Mouse (Mus musculus): Measurements from ENCODE around the gene Dcdc2a. TPM values are rescaled to one million over a fixed set of nuclear protein-coding genes. Genes with fewer than 3 reads are reported as not detected.

The Dcdc2a gene
- polyA plus RNA-seq, 1 experiment from 2014 or later = 0.70 TPM

DNA sequence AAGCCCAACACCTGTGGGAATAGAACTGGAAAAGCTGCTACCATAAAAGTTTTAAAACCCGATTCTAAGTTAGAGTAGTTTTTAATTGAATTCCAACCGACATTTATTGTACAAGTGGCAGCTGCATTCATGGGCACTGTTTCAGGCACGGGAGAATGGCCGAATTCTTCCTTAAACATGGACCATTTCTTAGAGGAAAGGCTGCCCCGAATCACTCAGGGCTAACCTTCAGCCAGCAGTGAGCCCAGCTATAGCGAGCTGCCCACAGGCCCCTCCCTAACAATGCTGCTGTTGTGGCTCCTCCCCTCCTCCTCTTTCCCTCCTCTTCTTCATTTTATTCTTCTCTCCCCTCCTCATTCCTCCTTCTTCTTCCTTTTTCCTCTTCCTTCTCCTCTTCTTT, 44.8 kb downstream of the Dcdc2a start:
- H3K9ac ChIP-seq (ENCODE audit: low read length) = no peak overlapping the region
- WGBS = 72% methylated on average over 6 of the region's 6 CpGs
- no peaks in the 10 kb centered on the region for H3K27me3 ChIP-seq (replicated peaks; ENCODE audit: control insufficient read depth, insufficient read depth, low read length)
- H3K4me3 ChIP-seq (ENCODE audit: low read depth, low read length) = no peak overlapping the region
- DNase-seq (ENCODE audit: low spot score) (no peak), ATAC-seq (replicated peaks; ENCODE audit: low FRiP score, low TSS enrichment, low read depth) (no peak)
- no peaks in the 10 kb centered on the region for H3K9me3 ChIP-seq (ENCODE audit: control insufficient read depth, low read length)
- no peak overlapping the region for H3K4me2 ChIP-seq (ENCODE audit: low read length)
- H3K36me3 ChIP-seq (ENCODE audit: control insufficient read depth, insufficient read depth, low read length) = no peaks in the 10 kb centered on the region
- H3K4me1 ChIP-seq (replicated peaks; ENCODE audit: control insufficient read depth, insufficient read depth, low read length) = 0 out of 2 replicates have a peak, but pooled peaks cover 2% of the 10 kb centered on the region
- no peak overlapping the region for H3K27ac ChIP-seq (ENCODE audit: low read depth)

DNA sequence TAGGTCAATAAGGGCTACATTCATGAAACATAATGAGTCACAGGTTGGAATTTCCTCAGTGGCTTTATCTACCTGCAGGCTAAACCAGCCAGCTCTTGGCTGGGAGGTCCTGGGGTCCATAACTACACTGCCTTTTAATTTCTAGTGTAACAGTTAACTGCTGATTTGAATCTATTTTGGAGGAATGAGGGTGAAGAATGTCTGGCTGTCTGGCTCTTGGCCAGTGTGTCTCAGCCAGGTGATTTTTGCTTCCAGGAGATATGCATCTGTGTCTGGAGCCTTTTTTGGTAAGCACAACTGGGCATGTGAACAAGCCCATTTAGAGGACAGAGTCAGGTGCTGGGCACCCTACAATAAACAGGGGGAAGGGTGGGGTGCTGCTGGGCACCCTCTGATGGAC, 49.9 kb downstream of the Dcdc2a start:
- DNase-seq (ENCODE audit: low spot score) = no peak
- no peaks in the 10 kb centered on the region for H3K27me3 ChIP-seq (replicated peaks; ENCODE audit: control insufficient read depth, insufficient read depth, low read length)
- no peak overlapping the region for H3K4me2 ChIP-seq (ENCODE audit: low read length)
- no peak overlapping the region for H3K9ac ChIP-seq (ENCODE audit: low read length)
- H3K27ac ChIP-seq (ENCODE audit: low read depth) = no peak overlapping the region
- H3K36me3 ChIP-seq (ENCODE audit: control insufficient read depth, insufficient read depth, low read length) = no peaks in the 10 kb centered on the region
- no peak for ATAC-seq (replicated peaks; ENCODE audit: low FRiP score, low TSS enrichment, low read depth)
- H3K4me3 ChIP-seq (ENCODE audit: low read depth, low read length) = no peak overlapping the region
- H3K9me3 ChIP-seq (ENCODE audit: control insufficient read depth, low read length) = no peaks in the 10 kb centered on the region
- no peaks in the 10 kb centered on the region for H3K4me1 ChIP-seq (replicated peaks; ENCODE audit: control insufficient read depth, insufficient read depth, low read length)

DNA sequence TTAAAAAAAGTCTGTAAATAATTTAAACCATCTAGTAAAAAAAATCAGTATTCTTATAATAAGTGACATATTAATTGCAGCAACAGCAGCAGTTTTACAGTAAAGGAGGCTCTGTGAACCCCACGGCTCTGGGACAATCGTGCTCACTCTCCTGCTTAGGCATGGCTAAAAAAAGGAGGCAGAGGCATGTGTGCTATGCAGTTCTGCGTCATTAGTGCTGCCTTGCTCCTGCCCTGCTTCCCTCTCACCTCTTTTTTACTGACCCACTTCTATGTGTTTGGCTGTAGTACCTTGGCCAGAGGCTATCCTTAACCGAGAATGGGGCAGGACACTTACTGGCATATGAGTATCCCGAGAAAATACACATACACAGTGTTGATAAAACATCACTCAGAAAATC, 50.9 kb downstream of the Dcdc2a start:
- no peaks in the 10 kb centered on the region for H3K27me3 ChIP-seq (replicated peaks; ENCODE audit: control insufficient read depth, insufficient read depth, low read length)
- H3K4me3 ChIP-seq (ENCODE audit: low read depth, low read length) = no peak overlapping the region
- H3K4me2 ChIP-seq (ENCODE audit: low read length) = no peak overlapping the region
- DNase-seq (ENCODE audit: low spot score) (no peak), ATAC-seq (replicated peaks; ENCODE audit: low FRiP score, low TSS enrichment, low read depth) (no peak)
- no peak overlapping the region for H3K27ac ChIP-seq (ENCODE audit: low read depth)
- no peak overlapping the region for H3K9ac ChIP-seq (ENCODE audit: low read length)
- H3K36me3 ChIP-seq (ENCODE audit: control insufficient read depth, insufficient read depth, low read length) = no peaks in the 10 kb centered on the region
- H3K4me1 ChIP-seq (replicated peaks; ENCODE audit: control insufficient read depth, insufficient read depth, low read length) = no peaks in the 10 kb centered on the region
- H3K9me3 ChIP-seq (ENCODE audit: control insufficient read depth, low read length) = no peaks in the 10 kb centered on the region
- WGBS = 78% methylated on average over 5 of the region's 5 CpGs

DNA sequence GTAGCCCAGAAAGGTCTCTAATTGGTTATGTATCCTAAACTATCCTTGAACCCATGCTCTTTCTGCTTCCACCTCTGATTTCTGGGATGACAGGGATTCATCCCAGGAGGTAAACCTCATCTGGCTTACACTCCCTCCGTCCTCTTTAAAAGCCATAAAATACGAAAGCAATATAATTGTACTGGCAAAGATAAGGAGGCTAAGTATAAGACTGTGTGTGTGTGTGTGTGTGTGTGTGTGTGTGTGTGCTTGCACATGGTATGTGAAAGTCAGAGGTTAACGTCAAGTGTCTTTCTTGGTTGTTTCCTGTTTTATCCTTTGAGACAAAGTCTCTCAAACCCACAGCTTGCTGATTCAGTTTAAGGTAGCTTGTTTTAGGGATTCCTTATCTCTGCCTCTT, 52.5 kb downstream of the Dcdc2a start:
- H3K4me2 ChIP-seq (ENCODE audit: low read length) = no peak overlapping the region
- no peaks in the 10 kb centered on the region for H3K9me3 ChIP-seq (ENCODE audit: control insufficient read depth, low read length)
- no peaks in the 10 kb centered on the region for H3K27me3 ChIP-seq (replicated peaks; ENCODE audit: control insufficient read depth, insufficient read depth, low read length)
- no peak overlapping the region for H3K9ac ChIP-seq (ENCODE audit: low read length)
- H3K36me3 ChIP-seq (ENCODE audit: control insufficient read depth, insufficient read depth, low read length) = no peaks in the 10 kb centered on the region
- WGBS = 50% methylated on average over 3 of the region's 3 CpGs
- H3K4me3 ChIP-seq (ENCODE audit: low read depth, low read length) = no peak overlapping the region
- H3K27ac ChIP-seq (ENCODE audit: low read depth) = no peak overlapping the region
- H3K4me1 ChIP-seq (replicated peaks; ENCODE audit: control insufficient read depth, insufficient read depth, low read length) = no peaks in the 10 kb centered on the region
- DNase-seq (ENCODE audit: low spot score) (no peak), ATAC-seq (replicated peaks; ENCODE audit: low FRiP score, low TSS enrichment, low read depth) (no peak)

DNA sequence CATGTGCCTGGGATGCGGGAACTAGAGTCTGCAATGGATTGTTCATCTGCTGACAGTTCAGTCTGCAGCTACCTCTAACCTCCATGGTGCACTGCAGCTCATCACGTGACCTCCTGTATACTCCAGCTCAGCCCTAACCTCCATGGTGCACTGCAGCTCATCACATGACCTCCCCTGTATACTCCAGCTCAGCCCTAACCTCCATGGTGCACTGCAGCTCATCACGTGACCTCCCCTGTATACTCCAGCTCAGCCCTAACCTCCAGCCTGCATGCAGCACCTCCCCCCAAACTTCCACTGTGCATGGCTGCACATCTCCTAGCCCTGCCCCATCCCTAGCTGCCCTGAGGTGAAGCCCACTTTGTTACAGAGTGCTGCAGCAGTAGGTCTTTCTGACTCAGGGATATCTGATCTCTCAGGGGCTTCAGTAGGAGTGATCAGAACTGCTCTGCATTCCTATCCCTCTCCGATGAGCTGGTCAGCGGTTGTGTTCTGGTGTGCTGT, 54.8 kb downstream of the Dcdc2a start:
- Histone ChIP-seq H3K9me3 (ENCODE audit: control insufficient read depth, low read length) (no peaks in the 10 kb centered on the region), H3K36me3 (ENCODE audit: control insufficient read depth, insufficient read depth, low read length) (no peaks in the 10 kb centered on the region), H3K4me2 (ENCODE audit: low read length) (no peak overlapping the region), H3K27ac (ENCODE audit: low read depth) (no peak overlapping the region), H3K4me1 (replicated peaks; ENCODE audit: control insufficient read depth, insufficient read depth, low read length) (no peaks in the 10 kb centered on the region), H3K4me3 (ENCODE audit: low read depth, low read length) (no peak overlapping the region), H3K9ac (ENCODE audit: low read length) (no peak overlapping the region), H3K27me3 (replicated peaks; ENCODE audit: control insufficient read depth, insufficient read depth, low read length) (no peaks in the 10 kb centered on the region)
- 79% methylated on average over 5 of the region's 5 CpGs for WGBS
- no peak for DNase-seq (ENCODE audit: low spot score)
- no peak for ATAC-seq (replicated peaks; ENCODE audit: low FRiP score, low TSS enrichment, low read depth)

DNA sequence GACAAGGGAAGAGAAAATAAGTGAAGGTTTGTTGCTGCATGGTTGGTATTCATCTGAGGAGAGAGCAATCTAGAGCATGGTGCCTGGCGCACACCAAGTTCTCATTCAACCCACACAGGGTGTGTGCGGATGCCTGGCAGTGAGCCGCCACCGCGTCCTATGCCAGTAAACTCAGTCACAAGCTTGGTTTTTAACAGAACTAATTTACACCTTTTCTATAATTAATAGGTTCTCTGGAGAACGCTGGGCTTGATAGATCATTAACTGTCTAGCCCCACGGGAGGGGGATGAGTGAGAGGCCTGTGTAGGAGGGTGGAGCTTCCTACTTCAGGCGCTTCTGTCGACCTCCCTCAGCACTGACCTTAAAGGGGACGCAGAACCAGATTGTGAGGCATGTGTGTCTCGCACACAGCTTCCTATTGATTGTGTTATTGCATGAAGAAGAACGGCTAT, 59.7 kb downstream of the Dcdc2a start:
- peak overlapping the region; percentile 43 for H3K4me3 ChIP-seq (ENCODE audit: low read depth, low read length)
- peaks cover 2% of the 10 kb centered on the region; the same call in 1 of the 2 replicates for H3K4me1 ChIP-seq (replicated peaks; ENCODE audit: control insufficient read depth, insufficient read depth, low read length)
- 30% methylated on average over 12 of the region's 12 CpGs for WGBS
- peak overlapping the region; percentile 82 for H3K4me2 ChIP-seq (ENCODE audit: low read length)
- peak; percentile 83 for ATAC-seq (replicated peaks; ENCODE audit: low FRiP score, low TSS enrichment, low read depth)
- no peaks in the 10 kb centered on the region for H3K27me3 ChIP-seq (replicated peaks; ENCODE audit: control insufficient read depth, insufficient read depth, low read length)
- H3K9me3 ChIP-seq (ENCODE audit: control insufficient read depth, low read length) = no peaks in the 10 kb centered on the region
- DNase-seq (ENCODE audit: low spot score) = peak; percentile 65
- H3K9ac ChIP-seq (ENCODE audit: low read length) = peak overlapping the region; percentile 27; the same call in 1 of the 2 replicates
- no peak overlapping the region for H3K27ac ChIP-seq (ENCODE audit: low read depth)
- H3K36me3 ChIP-seq (ENCODE audit: control insufficient read depth, insufficient read depth, low read length) = no peaks in the 10 kb centered on the region

DNA sequence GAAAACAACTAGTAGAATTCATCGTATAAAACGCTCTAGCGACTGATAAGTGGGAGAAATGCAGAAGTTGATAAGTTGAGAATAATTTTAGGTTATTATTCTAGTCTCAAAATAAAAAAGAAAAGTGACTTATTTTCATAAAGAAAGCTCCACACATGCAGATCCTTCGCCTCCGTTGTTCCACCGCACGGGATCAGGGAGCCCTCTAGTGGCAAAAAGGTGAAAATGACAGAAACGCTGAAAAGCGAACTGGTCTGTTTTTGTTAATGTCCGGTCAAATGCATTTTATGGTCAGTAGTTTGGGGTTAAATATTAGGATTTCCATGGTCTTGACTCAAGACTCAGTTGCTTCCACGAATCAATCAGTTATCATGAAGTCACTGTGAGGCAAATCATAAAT, 60.2 kb downstream of the Dcdc2a start:
- ATAC-seq (replicated peaks; ENCODE audit: low FRiP score, low TSS enrichment, low read depth) = peak; percentile 54; the same call in 1 of the 2 replicates
- no peaks in the 10 kb centered on the region for H3K27me3 ChIP-seq (replicated peaks; ENCODE audit: control insufficient read depth, insufficient read depth, low read length)
- no peak overlapping the region for H3K27ac ChIP-seq (ENCODE audit: low read depth)
- H3K4me1 ChIP-seq (replicated peaks; ENCODE audit: control insufficient read depth, insufficient read depth, low read length) = peaks cover 2% of the 10 kb centered on the region; the same call in 1 of the 2 replicates
- no peaks in the 10 kb centered on the region for H3K9me3 ChIP-seq (ENCODE audit: control insufficient read depth, low read length)
- H3K36me3 ChIP-seq (ENCODE audit: control insufficient read depth, insufficient read depth, low read length) = no peaks in the 10 kb centered on the region
- peak overlapping the region; percentile 27; the same call in 1 of the 2 replicates for H3K9ac ChIP-seq (ENCODE audit: low read length)
- WGBS = 4% methylated on average over 11 of the region's 11 CpGs
- peak; percentile 59 for DNase-seq (ENCODE audit: low spot score)
- peak overlapping the region; percentile 82 for H3K4me2 ChIP-seq (ENCODE audit: low read length)
- H3K4me3 ChIP-seq (ENCODE audit: low read depth, low read length) = peak overlapping the region; percentile 43

DNA sequence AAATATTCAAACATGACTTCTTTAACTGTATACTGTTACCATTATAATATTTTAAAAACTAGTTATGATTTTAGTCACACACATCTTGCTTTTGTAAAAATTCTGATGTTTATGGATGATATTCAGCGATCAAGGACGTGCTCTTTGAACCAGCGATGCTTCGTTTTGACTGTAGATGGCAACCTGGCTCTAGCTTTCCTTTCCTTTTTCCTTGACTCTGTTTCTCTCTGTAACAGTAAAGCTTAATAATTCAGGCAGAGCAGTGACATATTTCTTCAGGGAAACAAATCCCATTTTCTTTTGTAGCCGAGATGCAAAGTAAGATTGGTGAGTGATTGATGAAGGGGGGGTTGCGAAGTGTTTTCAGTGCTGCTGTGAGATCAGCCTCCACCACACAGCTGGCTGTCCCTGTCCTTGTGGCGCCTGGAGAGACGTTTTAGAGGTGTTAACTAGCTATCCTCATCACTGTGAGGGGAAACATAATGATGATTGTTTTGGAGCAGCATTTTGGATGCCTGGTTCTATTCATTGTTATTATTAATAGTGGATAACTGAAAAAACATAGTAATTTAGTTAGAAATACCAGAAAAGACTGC, 67.0 kb downstream of the Dcdc2a start:
- no peaks in the 10 kb centered on the region for H3K9me3 ChIP-seq (ENCODE audit: control insufficient read depth, low read length)
- no peak for DNase-seq (ENCODE audit: low spot score)
- 62% methylated on average over 8 of the region's 8 CpGs for WGBS

DNA sequence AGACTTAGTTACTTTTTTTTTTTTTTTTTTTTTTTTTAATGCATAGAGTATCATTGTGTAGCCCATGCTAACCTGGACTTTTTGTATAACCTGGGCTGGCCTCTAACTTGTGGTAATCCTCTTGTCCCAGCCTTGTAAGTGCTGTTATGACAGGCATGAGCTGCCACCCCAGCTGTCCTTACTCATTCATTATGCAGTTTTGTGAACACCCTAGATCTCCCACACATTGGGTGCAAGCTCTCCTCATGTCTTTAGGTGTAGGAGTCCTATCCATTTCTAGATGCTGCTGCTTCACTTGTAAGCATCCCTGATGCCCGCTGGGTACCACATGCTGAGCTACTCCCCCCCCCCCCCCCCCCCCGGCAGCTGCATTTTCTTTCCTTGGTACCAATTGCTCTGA, 71.4 kb downstream of the Dcdc2a start:
- DNase-seq (ENCODE audit: low spot score) (no peak), ATAC-seq (replicated peaks; ENCODE audit: low FRiP score, low TSS enrichment, low read depth) (no peak)
- Histone ChIP-seq H3K27ac (ENCODE audit: low read depth) (no peak overlapping the region), H3K9ac (ENCODE audit: low read length) (no peak overlapping the region), H3K4me2 (ENCODE audit: low read length) (no peak overlapping the region), H3K36me3 (ENCODE audit: control insufficient read depth, insufficient read depth, low read length) (no peaks in the 10 kb centered on the region), H3K9me3 (ENCODE audit: control insufficient read depth, low read length) (no peaks in the 10 kb centered on the region), H3K4me1 (replicated peaks; ENCODE audit: control insufficient read depth, insufficient read depth, low read length) (no peaks in the 10 kb centered on the region), H3K4me3 (ENCODE audit: low read depth, low read length) (no peak overlapping the region), H3K27me3 (replicated peaks; ENCODE audit: control insufficient read depth, insufficient read depth, low read length) (no peaks in the 10 kb centered on the region)
- 69% methylated on average over 1 of the region's 2 CpGs for WGBS

More for the DNA sequence above, 67.0 kb downstream of the Dcdc2a start:
- ATAC-seq (replicated peaks; ENCODE audit: low FRiP score, low TSS enrichment, low read depth) = no peak
- no peaks in the 10 kb centered on the region for H3K4me1 ChIP-seq (replicated peaks; ENCODE audit: control insufficient read depth, insufficient read depth, low read length)
- no peak overlapping the region for H3K4me3 ChIP-seq (ENCODE audit: low read depth, low read length)
- H3K36me3 ChIP-seq (ENCODE audit: control insufficient read depth, insufficient read depth, low read length) = no peaks in the 10 kb centered on the region
- no peak overlapping the region for H3K27ac ChIP-seq (ENCODE audit: low read depth)
- no peak overlapping the region for H3K9ac ChIP-seq (ENCODE audit: low read length)
- H3K27me3 ChIP-seq (replicated peaks; ENCODE audit: control insufficient read depth, insufficient read depth, low read length) = no peaks in the 10 kb centered on the region
- no peak overlapping the region for H3K4me2 ChIP-seq (ENCODE audit: low read length)
